Mouse (Mus musculus) ovary, adult 18-20 months (tissue): ENCODE results near the gene Tns2.
A peak's percentile ranks its signal among the peaks of the same experiment; 100 is the strongest.
"Not testable (repeated sequence)": the region's sequence is repeated elsewhere in the genome, so short reads cannot be mapped to it uniquely, and the experiment has no call there.

ENCODE experiments used
- DNase-seq: peaks from one replicate; pipeline ENCODE4 v3.0.0; 2022; ENCODE audit warnings: low spot score, mixed read lengths

The Tns2 gene

GRCm38 (mm10) chr15:102142914-102143912 is 43.0 kb downstream of the Tns2 start:
- peak; percentile 60 for DNase-seq

GRCm38 (mm10) chr15:102144274-102144711 is 44.1 kb downstream of the Tns2 start, which contains the start of gene Igfbp6:
Gene Igfbp6, plus strand, starts transcription at chr15:102144362.
- DNase-seq: no peak

- DNase-seq: no peak
These were observed 44.5 kb downstream of the Tns2 start for GRCm38 (mm10) chr15:102144726-102145125.

- DNase-seq: peak; percentile 59
These were observed 45.1 kb downstream of the Tns2 start for GRCm38 (mm10) chr15:102145330-102145729.

GRCm38 (mm10) chr15:102146089-102146488 is 45.9 kb downstream of the Tns2 start:
- DNase-seq: no peak

GRCm38 (mm10) chr15:102146882-102147281 is 46.7 kb downstream of the Tns2 start:
- no peak for DNase-seq

GRCm38 (mm10) chr15:102147674-102148402 is 47.6 kb downstream of the Tns2 start:
- DNase-seq: no peak

- DNase-seq: no peak
These were observed 49.3 kb downstream of the Tns2 start for GRCm38 (mm10) chr15:102149561-102149960.

- no peak for DNase-seq
These were observed 50.3 kb downstream of the Tns2 start, which contains the start of gene Soat2 for GRCm38 (mm10) chr15:102150301-102151135. Gene Soat2, plus strand, starts transcription at chr15:102150526.

- DNase-seq: no peak
These were observed 52.4 kb downstream of the Tns2 start for GRCm38 (mm10) chr15:102152646-102153045.

GRCm38 (mm10) chr15:102155006-102155405 is 54.8 kb downstream of the Tns2 start:
- not testable (repeated sequence) for DNase-seq

- no peak for DNase-seq
These were observed 56.6 kb downstream of the Tns2 start for GRCm38 (mm10) chr15:102156836-102157235.

GRCm38 (mm10) chr15:102160415-102161060 is 60.3 kb downstream of the Tns2 start:
- no peak for DNase-seq

GRCm38 (mm10) chr15:102163900-102164693 is 63.9 kb downstream of the Tns2 start:
- no peak for DNase-seq

- DNase-seq: no peak
These were observed 65.4 kb downstream of the Tns2 start for GRCm38 (mm10) chr15:102165468-102166100.
